Mouse (Mus musculus): ENCODE data around the gene Abhd16a.

DNA sequence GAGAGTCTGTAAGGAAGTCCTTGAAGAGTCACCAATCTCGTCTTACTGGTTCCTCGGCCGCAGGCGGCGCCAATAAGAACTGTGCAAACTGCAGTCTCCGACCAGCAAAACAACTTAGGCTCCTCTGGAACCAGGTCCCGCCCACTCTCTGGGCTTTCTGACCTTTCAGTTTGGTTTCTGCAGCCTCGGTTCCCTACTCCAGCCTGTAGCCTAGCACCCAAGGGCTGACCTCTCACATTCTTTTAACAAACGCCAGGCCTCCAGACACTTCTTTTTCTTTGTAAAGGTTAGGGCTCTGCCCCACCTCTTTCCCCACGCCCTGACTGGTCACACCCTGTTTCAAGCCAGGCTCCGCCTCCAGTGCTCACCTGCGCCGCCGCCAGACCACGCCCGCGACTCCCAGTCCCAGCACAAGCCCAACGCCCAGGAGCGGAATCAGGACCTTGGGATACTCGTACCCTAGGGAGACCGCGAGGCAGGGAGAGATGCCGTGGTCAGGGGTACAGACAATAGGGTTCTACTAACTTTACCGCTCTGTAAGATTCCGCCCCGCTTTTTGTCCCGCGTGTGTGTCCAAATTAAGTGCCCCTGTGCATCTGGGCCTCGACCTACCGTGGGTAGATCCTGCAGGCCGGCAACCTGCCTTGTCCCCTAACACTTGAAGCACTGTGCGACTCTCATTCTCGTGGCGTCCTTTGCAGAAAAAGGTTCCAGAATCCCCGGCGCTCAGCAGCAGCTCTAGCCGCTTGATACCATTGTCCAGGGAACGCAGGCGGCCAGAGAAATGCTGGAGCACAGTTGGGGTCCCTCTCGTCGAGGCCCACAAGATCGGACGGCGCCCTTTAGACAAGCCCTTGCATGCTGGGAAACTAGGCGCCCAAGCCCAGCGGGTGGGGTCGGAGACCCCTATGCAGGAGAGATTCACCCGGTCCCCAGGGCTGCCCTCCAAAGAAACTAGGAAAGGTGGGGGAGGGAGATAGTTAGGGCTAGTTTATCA, 23.8 kb upstream of the Abhd16a start, which contains the start of gene Ly6g6c:
- TF ChIP-seq GATA1 (IDR thresholded peaks at IDR 0.05; ENCODE audit: borderline replicate concordance, low read length) (no peak), FLI1 (IDR thresholded peaks at IDR 0.05; ENCODE audit: low read length) (no peak)
